Mouse (Mus musculus) embryonic facial prominence, embryonic 12.5 days (tissue): ENCODE data around the gene Stx2. TPM values are rescaled to one million over a fixed set of nuclear protein-coding genes. Genes with fewer than 3 reads are reported as not detected.
"Not testable (repeated sequence)": the region's sequence is repeated elsewhere in the genome, so short reads cannot be mapped to it uniquely, and the experiment has no call there.

ENCODE experiments used
- ATAC-seq: fragments of 200-750 bp; cut with Nextera tagmentation; 2 replicates; pipeline ENCODE4 v1.8.0; 2017; ENCODE audit not compliant: insufficient number of reproducible peaks, insufficient read depth, low FRiP score, low TSS enrichment
- H3K27ac ChIP-seq: fragments of 300-500 bp; sonication (generic); 2 replicates; pipeline ENCODE4 v1.5.1; 2016; ENCODE audit warnings: mild to moderate bottlenecking
- H3K27me3 ChIP-seq: fragments of 300-500 bp; sonication (generic); 2 replicates; pipeline ENCODE4 v1.6.1; 2016; ENCODE audit warnings: mild to moderate bottlenecking, moderate library complexity
- H3K36me3 ChIP-seq: fragments of 300-500 bp; sonication (generic); 2 replicates; pipeline ENCODE4 v1.6.1; 2016; ENCODE audit warnings: mild to moderate bottlenecking
- H3K4me1 ChIP-seq: fragments of 300-500 bp; sonication (generic); 2 replicates; pipeline ENCODE4 v1.6.1; 2016
- H3K4me2 ChIP-seq: fragments of 300-500 bp; sonication (generic); replicated peaks from 2 replicates; pipeline ENCODE4 v1.6.1; 2016; ENCODE audit warnings: mild to moderate bottlenecking, moderate library complexity
- H3K4me3 ChIP-seq: fragments of 300-500 bp; sonication (generic); 2 replicates; pipeline ENCODE4 v1.5.1; 2016; ENCODE audit warnings: mild to moderate bottlenecking
- H3K9ac ChIP-seq: fragments of 300-500 bp; sonication (generic); 2 replicates; pipeline ENCODE4 v1.6.1; 2016; ENCODE audit warnings: mild to moderate bottlenecking, moderate library complexity
- H3K9me3 ChIP-seq: fragments of 300-500 bp; sonication (generic); 2 replicates; pipeline ENCODE4 v1.6.1; 2016; ENCODE audit warnings: mild to moderate bottlenecking, moderate library complexity
- WGBS: fragments of 180-500 bp; shearing (Covaris S2); methylation state at CpG from one replicate; pipeline ENCODE4 v1.1.7; 2016; 5-methylcytosine and 5-hydroxymethylcytosine counted together
- polyA plus RNA-seq: library from polyadenylated mRNA; unstranded; fragments of >200 nt; fragmentation: Nextera tagmentation; extraction: Ambion mirVana; gene quantifications from 2 replicates; pipeline ENCODE4 v1.2.1, GENCODE M21; 2016

Gene Stx2
- polyA plus RNA-seq, 1 experiment from 2014 or later: 40.7 TPM

DNA sequence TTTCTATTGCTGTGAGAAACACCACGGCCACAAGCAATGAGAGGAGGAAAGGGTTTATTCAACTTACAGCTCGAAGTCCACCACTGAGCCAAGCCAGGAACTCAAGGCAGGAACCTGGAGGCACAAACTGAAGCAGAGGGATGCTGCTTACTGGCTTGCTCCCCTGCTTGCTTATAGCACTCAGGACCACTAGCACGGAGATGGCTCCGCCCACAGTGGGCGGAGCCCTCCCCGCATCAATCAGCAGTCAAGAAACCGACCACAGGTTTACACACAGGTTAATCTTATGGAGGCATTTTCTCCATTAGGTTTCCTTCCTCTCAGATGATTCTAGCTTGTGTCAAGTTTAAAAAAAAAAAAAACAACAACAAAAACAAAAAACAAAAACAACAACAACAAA lies 27.5 kb downstream of the Stx2 start:
- Histone ChIP-seq H3K36me3 (peaks cover 12% of the 10 kb centered on the region), H3K9ac (no peak overlapping the region), H3K4me2 (no peak overlapping the region), H3K27me3 (no peaks in the 10 kb centered on the region), H3K9me3 (no peaks in the 10 kb centered on the region), H3K4me1 (no peaks in the 10 kb centered on the region), H3K27ac (no peak overlapping the region), H3K4me3 (no peak overlapping the region)
- ATAC-seq: no peak
- WGBS: 73% methylated on average over 7 of the region's 7 CpGs

DNA sequence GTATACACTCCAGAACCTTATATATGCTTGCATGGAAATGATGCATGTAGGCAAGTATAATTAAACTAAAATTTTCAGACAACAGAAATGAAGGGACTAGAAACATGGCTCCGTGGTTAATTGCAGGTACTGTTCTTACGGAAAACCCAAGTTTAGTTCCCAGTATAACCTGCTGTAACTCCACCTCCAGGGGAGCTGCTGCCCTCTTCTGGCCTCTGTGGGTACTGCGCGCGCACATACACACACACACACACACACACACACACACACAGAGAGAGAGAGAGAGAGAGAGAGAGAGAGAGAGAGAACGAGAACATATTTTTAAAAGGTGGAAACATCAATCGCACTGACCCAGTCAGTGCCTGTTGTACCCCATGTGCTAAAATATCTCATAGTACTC lies 29.4 kb downstream of the Stx2 start:
- H3K4me2 ChIP-seq: no peak overlapping the region
- H3K27ac ChIP-seq: no peak overlapping the region
- H3K27me3 ChIP-seq: no peaks in the 10 kb centered on the region
- 95% methylated on average over 7 of the region's 7 CpGs for WGBS
- H3K4me3 ChIP-seq: no peak overlapping the region
- no peaks in the 10 kb centered on the region for H3K4me1 ChIP-seq
- no peaks in the 10 kb centered on the region for H3K36me3 ChIP-seq
- ATAC-seq: no peak
- H3K9ac ChIP-seq: no peak overlapping the region
- H3K9me3 ChIP-seq: no peaks in the 10 kb centered on the region

DNA sequence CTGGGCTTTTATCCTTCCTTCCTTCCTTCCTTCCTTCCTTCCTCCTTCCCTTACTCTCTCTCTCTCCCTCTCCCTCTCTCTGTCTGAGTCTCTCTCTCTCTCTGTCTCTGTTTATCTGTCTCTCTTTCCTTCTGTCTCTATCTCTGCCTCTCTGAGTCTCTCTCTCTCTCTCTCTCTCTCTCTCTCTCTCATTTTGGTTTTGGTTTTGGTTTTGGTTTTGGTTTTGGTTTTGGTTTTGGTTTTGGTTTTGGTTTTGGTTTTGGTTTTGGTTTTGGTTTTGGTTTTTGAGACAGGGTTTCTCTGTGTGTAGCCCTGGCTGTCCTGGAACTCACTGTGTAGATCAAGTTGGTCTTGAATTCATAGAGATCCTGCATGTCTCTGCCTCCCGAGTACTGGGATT lies 30.9 kb downstream of the Stx2 start:
- H3K27me3 ChIP-seq, H3K27ac ChIP-seq, ATAC-seq, H3K4me3 ChIP-seq, H3K36me3 ChIP-seq, H3K9me3 ChIP-seq, H3K9ac ChIP-seq, H3K4me1 ChIP-seq, H3K4me2 ChIP-seq: not testable (repeated sequence)
- WGBS: 77% methylated on average over 1 of the region's 1 CpGs

DNA sequence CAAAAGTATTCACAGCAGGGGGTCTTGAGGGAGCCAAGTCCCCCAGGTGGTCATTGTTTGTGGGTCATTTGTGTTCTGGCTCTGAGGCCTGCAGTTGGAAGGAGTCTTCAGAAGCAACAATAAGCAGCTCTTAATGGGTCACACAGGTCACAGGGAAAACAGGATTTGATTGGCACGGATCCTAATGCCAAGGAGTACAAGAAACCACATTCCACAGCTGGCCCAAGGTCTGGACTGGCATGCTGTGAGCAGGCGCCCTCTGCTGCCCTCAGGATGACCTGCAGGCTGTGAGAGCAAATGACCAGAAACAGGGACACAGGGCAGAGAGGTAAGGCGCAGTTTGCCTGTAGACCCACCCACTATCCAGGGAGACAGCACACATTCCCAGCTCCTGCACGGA lies 32.1 kb downstream of the Stx2 start:
- H3K27ac ChIP-seq: no peak overlapping the region
- no peak overlapping the region for H3K4me3 ChIP-seq
- H3K9me3 ChIP-seq: no peaks in the 10 kb centered on the region
- no peaks in the 10 kb centered on the region for H3K36me3 ChIP-seq
- no peaks in the 10 kb centered on the region for H3K27me3 ChIP-seq
- no peaks in the 10 kb centered on the region for H3K4me1 ChIP-seq
- 21% methylated on average over 4 of the region's 4 CpGs for WGBS
- H3K9ac ChIP-seq: no peak overlapping the region
- no peak overlapping the region for H3K4me2 ChIP-seq
- no peak for ATAC-seq

DNA sequence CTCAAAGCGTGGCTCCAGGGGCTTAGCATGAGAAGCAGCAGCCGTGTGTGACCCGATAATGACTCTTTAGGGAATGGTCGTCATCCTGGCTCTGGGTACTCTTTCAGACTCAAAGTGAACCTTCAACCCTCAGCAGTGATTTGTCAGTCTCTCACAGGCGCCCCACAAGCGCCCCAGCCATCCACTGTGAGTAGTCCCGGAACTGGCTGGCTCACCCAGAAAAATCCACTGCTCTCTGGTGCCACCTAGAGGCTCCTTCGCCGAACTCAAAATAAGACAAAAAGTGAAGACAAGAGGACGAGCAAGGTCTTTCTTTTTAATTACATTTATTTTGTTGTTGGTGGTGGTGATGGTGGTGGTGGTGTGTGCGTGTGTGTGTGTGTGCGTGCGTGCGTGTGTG lies 37.1 kb downstream of the Stx2 start:
- Histone ChIP-seq H3K27ac (no peak overlapping the region), H3K4me2 (peak overlapping the region; percentile 16; the same call in 1 of the 2 replicates), H3K4me1 (no peaks in the 10 kb centered on the region), H3K4me3 (no peak overlapping the region), H3K9ac (no peak overlapping the region), H3K36me3 (no peaks in the 10 kb centered on the region), H3K27me3 (no peaks in the 10 kb centered on the region), H3K9me3 (peaks cover 7% of the 10 kb centered on the region; the same call in 1 of the 2 replicates)
- no peak for ATAC-seq
- 22% methylated on average over 14 of the region's 14 CpGs for WGBS

DNA sequence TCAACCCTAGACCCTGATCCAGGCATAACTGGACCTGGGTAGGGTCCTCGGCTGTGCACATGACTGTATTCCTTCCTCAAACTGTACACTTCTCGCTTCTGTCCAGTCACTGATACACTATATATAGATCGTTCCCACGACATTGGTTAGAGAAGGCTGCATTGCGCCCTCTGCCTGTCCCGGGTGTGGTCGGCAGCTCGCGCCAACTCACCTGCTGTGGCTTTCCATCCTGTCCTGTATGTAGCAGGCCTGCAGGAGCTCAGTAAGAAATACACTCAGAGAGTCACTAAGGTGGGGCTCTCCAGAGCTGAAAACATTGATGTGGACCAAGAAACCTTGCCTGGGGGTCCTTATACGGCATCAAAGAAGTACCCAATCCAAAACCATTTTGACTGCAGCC lies 37.5 kb downstream of the Stx2 start:
- no peak for ATAC-seq
- no peaks in the 10 kb centered on the region for H3K4me1 ChIP-seq
- H3K4me3 ChIP-seq: no peak overlapping the region
- 67% methylated on average over 10 of the region's 10 CpGs for WGBS
- no peaks in the 10 kb centered on the region for H3K27me3 ChIP-seq
- peak overlapping the region; percentile 16; the same call in 1 of the 2 replicates for H3K4me2 ChIP-seq
- peaks cover 7% of the 10 kb centered on the region; the same call in 1 of the 2 replicates for H3K9me3 ChIP-seq
- H3K36me3 ChIP-seq: no peaks in the 10 kb centered on the region
- no peak overlapping the region for H3K9ac ChIP-seq
- no peak overlapping the region for H3K27ac ChIP-seq

DNA sequence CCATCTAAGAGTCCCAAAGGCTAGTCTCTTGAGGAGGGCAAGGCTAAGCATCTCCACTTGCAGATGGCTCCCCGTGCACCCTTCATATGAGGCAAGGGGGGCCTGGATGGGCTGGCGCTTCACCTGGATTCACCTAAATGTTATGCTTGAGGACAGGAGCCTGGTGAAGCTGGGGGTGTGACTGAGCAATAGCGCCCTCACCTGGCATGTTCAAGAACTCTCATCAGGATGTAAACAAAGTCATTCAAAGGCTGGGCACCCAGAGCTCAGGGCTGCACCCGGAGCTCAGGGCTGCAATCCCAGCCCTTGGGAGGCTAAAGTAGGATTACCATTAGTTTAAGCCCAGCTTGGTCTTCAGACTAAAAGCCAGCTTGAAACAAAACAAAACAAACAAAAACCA lies 44.0 kb downstream of the Stx2 start:
- H3K4me1 ChIP-seq: no peaks in the 10 kb centered on the region
- peaks cover 14% of the 10 kb centered on the region for H3K9me3 ChIP-seq
- WGBS: 50% methylated on average over 4 of the region's 4 CpGs
- H3K36me3 ChIP-seq: no peaks in the 10 kb centered on the region
- ATAC-seq: no peak
- no peak overlapping the region for H3K4me2 ChIP-seq
- H3K27ac ChIP-seq: no peak overlapping the region
- H3K27me3 ChIP-seq: no peaks in the 10 kb centered on the region
- no peak overlapping the region for H3K4me3 ChIP-seq
- no peak overlapping the region for H3K9ac ChIP-seq

DNA sequence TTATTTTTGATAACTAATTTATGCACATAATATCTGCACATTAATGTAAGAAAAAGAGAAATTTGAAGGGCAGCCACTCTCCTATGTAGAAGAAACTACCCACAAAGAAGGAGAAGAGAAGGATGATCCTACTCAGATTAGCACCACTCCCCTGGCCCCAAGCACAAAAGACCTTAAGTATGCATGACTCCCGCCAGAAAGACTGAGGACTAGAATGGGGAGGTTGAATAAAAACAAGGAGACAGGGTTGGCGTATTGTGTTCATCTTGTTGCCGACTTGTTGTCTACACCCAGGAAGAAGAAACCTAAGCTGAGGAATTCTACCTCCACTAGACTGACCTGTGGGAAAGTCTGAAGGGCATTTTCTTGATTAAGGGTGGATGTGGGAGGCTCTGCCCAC lies 49.5 kb downstream of the Stx2 start:
- H3K9ac ChIP-seq: no peak overlapping the region
- no peaks in the 10 kb centered on the region for H3K4me1 ChIP-seq
- no peak overlapping the region for H3K4me3 ChIP-seq
- H3K4me2 ChIP-seq: no peak overlapping the region
- H3K27me3 ChIP-seq: no peaks in the 10 kb centered on the region
- H3K36me3 ChIP-seq: no peaks in the 10 kb centered on the region
- no peak overlapping the region for H3K27ac ChIP-seq
- H3K9me3 ChIP-seq: peaks cover 14% of the 10 kb centered on the region
- no peak for ATAC-seq
- 80% methylated on average over 3 of the region's 3 CpGs for WGBS

DNA sequence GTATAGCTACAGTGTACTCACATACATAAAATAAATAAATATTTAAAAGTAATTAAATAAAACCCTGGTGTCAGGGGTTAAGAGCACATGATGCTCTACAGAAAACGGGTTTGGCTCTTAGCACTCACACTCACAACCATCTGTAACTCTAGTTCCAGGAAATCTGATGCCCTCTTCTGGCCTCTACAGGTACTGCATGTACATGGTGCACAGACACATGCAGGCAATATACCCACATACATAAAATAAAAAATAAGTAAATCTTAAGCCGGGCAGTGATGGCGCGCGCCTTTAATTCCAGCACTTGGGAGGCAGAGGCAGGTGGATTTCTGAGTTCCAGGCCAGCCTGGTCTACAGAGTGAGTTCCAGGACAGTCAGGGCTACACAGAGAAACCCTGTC lies 54.0 kb downstream of the Stx2 start:
- H3K4me2 ChIP-seq, H3K4me3 ChIP-seq, H3K9me3 ChIP-seq, H3K27ac ChIP-seq, H3K36me3 ChIP-seq, H3K9ac ChIP-seq, ATAC-seq: not testable (repeated sequence)
- H3K4me1 ChIP-seq: peaks cover 12% of the 10 kb centered on the region; the same call in 1 of the 2 replicates
- WGBS: 88% methylated on average over 5 of the region's 5 CpGs
- peaks cover 20% of the 10 kb centered on the region for H3K27me3 ChIP-seq

DNA sequence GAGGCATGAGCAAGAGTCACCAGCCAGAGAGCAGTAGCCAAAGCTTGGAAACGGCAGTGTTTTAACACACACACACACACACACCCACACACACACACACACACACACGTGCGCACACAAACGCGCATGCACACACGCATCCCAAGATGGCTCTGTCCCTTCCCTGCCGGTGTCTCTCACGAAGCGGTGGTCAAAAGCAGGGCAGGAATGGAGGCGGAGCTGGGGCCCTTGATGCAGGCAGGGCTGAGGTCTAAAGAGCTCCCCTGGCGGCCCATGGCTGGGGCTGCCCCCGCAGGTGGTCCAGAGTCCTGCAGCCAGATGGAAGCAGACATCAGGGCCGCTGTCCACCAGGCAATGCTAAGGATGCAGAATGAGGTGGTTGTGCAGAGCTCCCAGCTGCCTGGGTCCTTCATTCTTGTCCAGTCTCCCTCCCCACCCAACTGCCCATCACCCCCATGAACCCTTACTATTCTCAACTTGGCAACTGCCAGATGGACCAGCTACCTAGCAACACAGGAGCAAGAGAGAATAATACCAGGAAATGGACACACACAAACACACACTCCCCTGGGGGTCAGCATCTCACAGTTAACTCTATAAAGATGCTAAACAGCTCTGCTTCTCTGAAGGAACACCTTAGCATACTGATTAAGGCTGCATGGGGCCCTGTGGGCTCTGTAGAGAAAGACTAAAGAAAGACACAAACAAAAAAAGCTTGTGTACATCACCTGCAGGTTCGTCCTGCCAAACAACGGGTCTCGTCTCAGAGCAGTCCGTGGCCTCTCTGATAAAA lies 54.9 kb downstream of the Stx2 start, which contains the start of gene Rimbp2:
Gene Rimbp2, minus strand, starts transcription at position 209 of the 793 bp plus-strand sequence.
- 0 out of 2 replicates have a peak, but pooled peaks cover 6% of the 10 kb centered on the region for H3K9me3 ChIP-seq
- no peak within 1 kb of the TSS for H3K27ac ChIP-seq
- peak within 1 kb of the TSS; percentile 41 for H3K4me3 ChIP-seq
- H3K4me2 ChIP-seq: peak within 1 kb of the TSS; percentile 78
- peaks cover 20% of the 10 kb centered on the region for H3K27me3 ChIP-seq
- ATAC-seq: 0 out of 2 replicates have a peak, but pooled peaks have one; percentile 50
- H3K9ac ChIP-seq: peak within 1 kb of the TSS; percentile 38; the same call in 1 of the 2 replicates
- 8% methylated on average over 14 of the region's 17 CpGs for WGBS
- H3K4me1 ChIP-seq: peaks cover 12% of the 10 kb centered on the region; the same call in 1 of the 2 replicates
- no peaks in the 10 kb centered on the region for H3K36me3 ChIP-seq

DNA sequence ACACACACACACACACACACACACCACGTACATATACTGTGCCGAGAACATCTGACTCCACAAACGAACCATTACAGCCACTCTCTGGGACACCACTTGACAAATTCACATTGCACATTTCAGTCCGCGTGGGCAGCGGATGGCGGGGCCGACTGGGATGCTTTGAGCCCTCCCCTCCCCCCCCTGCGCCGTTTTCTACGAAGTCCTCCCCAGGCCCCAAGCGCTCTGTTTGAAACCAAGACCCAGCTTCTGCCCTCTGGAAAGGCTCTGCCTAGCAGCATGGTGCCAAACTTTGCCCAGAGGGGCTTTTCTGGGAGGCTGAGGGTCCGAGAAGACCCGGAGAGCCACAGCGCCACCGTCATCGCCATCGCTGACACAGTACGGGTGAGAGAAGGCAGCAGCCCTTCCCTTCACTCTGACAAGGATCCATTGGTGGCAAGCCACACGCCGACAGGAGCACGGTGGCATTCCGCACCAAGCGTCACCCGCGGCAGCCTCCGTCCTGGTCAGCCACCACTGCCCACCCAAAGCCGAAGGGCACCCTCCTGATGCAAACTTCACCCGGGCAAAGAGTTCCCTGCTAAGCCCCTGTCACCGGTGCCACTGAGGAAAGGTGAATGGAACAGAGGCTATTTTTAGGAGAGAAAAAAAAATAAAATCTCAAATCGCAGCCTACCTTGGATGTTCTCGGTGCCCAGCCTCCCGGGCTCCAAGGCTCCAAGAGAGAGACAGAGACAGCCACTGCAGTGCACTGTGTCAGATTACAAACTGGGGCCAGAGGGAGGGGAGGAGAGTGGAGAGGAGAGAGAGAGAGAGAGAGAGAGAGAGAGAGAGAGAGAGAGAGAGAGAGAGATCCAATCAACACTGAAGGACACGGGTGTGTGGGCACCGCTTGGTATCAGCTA lies 55.8 kb downstream of the Stx2 start:
- peak overlapping the region; percentile 38; the same call in 1 of the 2 replicates for H3K9ac ChIP-seq
- H3K27me3 ChIP-seq: peaks cover 20% of the 10 kb centered on the region
- peak overlapping the region; percentile 78 for H3K4me2 ChIP-seq
- H3K4me3 ChIP-seq: peak overlapping the region; percentile 41
- no peak overlapping the region for H3K27ac ChIP-seq
- H3K9me3 ChIP-seq: 0 out of 2 replicates have a peak, but pooled peaks cover 8% of the 10 kb centered on the region
- 0 out of 2 replicates have a peak, but pooled peaks have one; percentile 22 for ATAC-seq
- 1% methylated on average over 35 of the region's 35 CpGs for WGBS
- H3K36me3 ChIP-seq: no peaks in the 10 kb centered on the region
- peaks cover 12% of the 10 kb centered on the region; the same call in 1 of the 2 replicates for H3K4me1 ChIP-seq
